Mouse (Mus musculus) stomach, postnatal 0 days (tissue): ENCODE results near the gene Dido1. TPM values are rescaled to one million over a fixed set of nuclear protein-coding genes. Genes with fewer than 3 reads are reported as not detected.

Source experiments
- ATAC-seq: fragments of 200-750 bp; cut with Nextera tagmentation; 2 replicates; pipeline ENCODE4 v1.8.0; 2017; ENCODE audit not compliant: low FRiP score, low TSS enrichment
- DNase-seq: peaks from one replicate; pipeline ENCODE4 v3.0.0-alpha.2; 2016; ENCODE audit warnings: low spot score
- H3K27ac ChIP-seq: fragments of 300-500 bp; sonication (generic); replicated peaks from 2 replicates; pipeline ENCODE4 v1.5.1; 2014; ENCODE audit warnings: mild to moderate bottlenecking, control low read depth
- H3K27me3 ChIP-seq: fragments of 300-500 bp; sonication (generic); 2 replicates; pipeline ENCODE4 v1.6.1; 2014; ENCODE audit warnings: low read length; ENCODE audit not compliant: control insufficient read depth, insufficient read depth
- H3K36me3 ChIP-seq: fragments of 300-500 bp; sonication (generic); 2 replicates; pipeline ENCODE4 v1.6.1; 2014; ENCODE audit warnings: low read length, mixed read lengths; ENCODE audit not compliant: control insufficient read depth, insufficient read depth
- H3K4me1 ChIP-seq: fragments of 300-500 bp; sonication (generic); replicated peaks from 2 replicates; pipeline ENCODE4 v1.6.1; 2014; ENCODE audit warnings: antibody characterized with exemption; ENCODE audit not compliant: control insufficient read depth, insufficient read depth
- H3K4me2 ChIP-seq: fragments of 300-500 bp; sonication (generic); replicated peaks from 2 replicates; pipeline ENCODE4 v1.6.1; 2014; ENCODE audit warnings: low read depth, mild to moderate bottlenecking, control low read depth, moderate library complexity
- H3K4me3 ChIP-seq: fragments of 300-500 bp; sonication (generic); 2 replicates; pipeline ENCODE4 v1.5.1; 2014; ENCODE audit warnings: low read depth, low read length, control low read depth
- H3K9ac ChIP-seq: fragments of 300-500 bp; sonication (generic); 2 replicates; pipeline ENCODE4 v1.6.1; 2014; ENCODE audit warnings: mild to moderate bottlenecking, low read length, control low read depth, mixed read lengths
- H3K9me3 ChIP-seq: fragments of 300-500 bp; sonication (generic); 2 replicates; pipeline ENCODE4 v1.6.1; 2016; ENCODE audit warnings: low read length; ENCODE audit not compliant: control insufficient read depth
- CTCF ChIP-seq: IDR thresholded peaks from 2 replicates; pipeline ENCODE4 v1.5.1; 2016; ENCODE audit warnings: antibody characterized with exemption, low read depth, mild to moderate bottlenecking, moderate library complexity
- EP300 ChIP-seq: optimal IDR thresholded peaks from 2 replicates; pipeline ENCODE3; 2016; ENCODE audit warnings: antibody characterized with exemption
- WGBS: fragments of 180-500 bp; shearing (Covaris S2); extraction: QIAGEN DNeasy Blood & Tissue Kit; methylation state at CpG from one replicate; pipeline ENCODE4 v1.1.7; 2014; 5-methylcytosine and 5-hydroxymethylcytosine counted together
- polyA plus RNA-seq: library from polyadenylated mRNA; unstranded; fragments of >200 nt; fragmentation: Nextera tagmentation; extraction: Ambion mirVana; gene quantifications from 2 replicates; pipeline ENCODE4 v1.2.1, GENCODE M21; 2015

Dido1 gene
- polyA plus RNA-seq, 1 experiment from 2014 or later: 9.7 TPM

GRCm38 (mm10) chr2:180712037-180712689 lies 2.4 kb upstream of the Dido1 start:
- Histone ChIP-seq H3K27ac (no peak overlapping the region), H3K4me3 (no peak overlapping the region), H3K27me3 (no peaks in the 10 kb centered on the region), H3K9me3 (no peaks in the 10 kb centered on the region), H3K4me1 (peaks cover 7% of the 10 kb centered on the region; the same call in 1 of the 2 replicates), H3K4me2 (no peak overlapping the region), H3K36me3 (peaks cover 6% of the 10 kb centered on the region), H3K9ac (no peak overlapping the region)
- ATAC-seq: no peak
- no peak for DNase-seq
- WGBS: 89% methylated on average over 5 of the region's 5 CpGs
- TF ChIP-seq EP300 (no peak), CTCF (no peak)

- Histone ChIP-seq H3K9me3 (no peaks in the 10 kb centered on the region), H3K9ac (peak overlapping the region; percentile 100), H3K4me2 (peak overlapping the region; percentile 68), H3K36me3 (peaks cover 6% of the 10 kb centered on the region), H3K27me3 (no peaks in the 10 kb centered on the region), H3K27ac (peak overlapping the region; percentile 98), H3K4me3 (peak overlapping the region; percentile 99), H3K4me1 (peaks cover 7% of the 10 kb centered on the region; the same call in 1 of the 2 replicates)
- TF ChIP-seq CTCF (no peak), EP300 (no peak)
- WGBS: 61% methylated on average over 4 of the region's 4 CpGs
- ATAC-seq (no peak), DNase-seq (no peak)
Observed at GRCm38 (mm10) chr2:180711527-180711926, 1.7 kb upstream of the Dido1 start.

DNA sequence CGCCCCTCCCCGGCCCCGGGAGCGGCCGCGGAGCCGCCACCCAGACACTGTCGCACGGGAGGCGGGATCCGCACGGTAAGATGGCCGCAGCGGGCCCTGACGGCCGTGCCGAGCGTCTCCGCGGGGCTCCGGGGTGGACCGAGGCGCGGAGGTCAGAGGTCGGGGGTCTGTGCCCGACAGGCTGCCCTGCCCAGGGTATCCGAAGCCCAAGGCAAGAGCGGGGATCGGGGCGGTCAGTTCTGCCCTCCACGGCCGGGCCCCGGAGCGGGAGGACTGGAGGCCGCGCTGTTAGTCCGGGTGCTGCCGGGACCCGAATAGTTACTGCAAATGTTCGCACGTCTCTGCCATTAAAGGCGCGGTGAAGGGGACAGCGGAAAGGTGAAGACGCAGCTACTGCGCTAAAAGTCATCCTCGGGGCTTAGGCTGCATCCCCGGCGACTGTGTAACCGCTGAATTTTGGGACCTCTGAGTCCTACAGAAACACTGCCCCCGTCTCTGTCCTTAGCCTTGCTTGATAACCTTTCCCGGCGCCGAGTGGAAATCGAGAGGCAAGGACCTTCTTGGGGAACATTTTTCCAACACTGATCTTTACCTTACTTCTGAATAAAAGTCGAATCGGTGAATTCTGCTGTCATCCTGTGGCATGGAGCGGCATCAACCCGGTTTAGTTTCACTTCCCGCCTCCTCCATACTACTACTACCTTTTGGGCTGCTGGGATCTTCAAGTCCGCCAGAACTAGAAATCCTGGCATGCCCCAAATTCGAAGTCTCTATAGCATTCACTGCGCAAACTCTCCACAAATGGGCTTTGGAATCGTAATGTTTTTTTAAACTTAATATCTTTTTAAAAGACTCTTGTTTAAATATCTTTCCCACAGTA lies 717 bp upstream of the Dido1 start:
- H3K4me3 ChIP-seq: peak overlapping the region; percentile 99
- no peaks in the 10 kb centered on the region for H3K27me3 ChIP-seq
- H3K9me3 ChIP-seq: no peaks in the 10 kb centered on the region
- ATAC-seq: no peak
- peak; percentile 10 for TF ChIP-seq EP300
- no peak for TF ChIP-seq CTCF
- DNase-seq: no peak
- H3K4me1 ChIP-seq: peaks cover 7% of the 10 kb centered on the region; the same call in 1 of the 2 replicates
- peak overlapping the region; percentile 98 for H3K27ac ChIP-seq
- H3K36me3 ChIP-seq: peaks cover 6% of the 10 kb centered on the region
- H3K4me2 ChIP-seq: peak overlapping the region; percentile 68
- WGBS: 1% methylated on average over 62 of the region's 64 CpGs
- H3K9ac ChIP-seq: peak overlapping the region; percentile 100

DNA sequence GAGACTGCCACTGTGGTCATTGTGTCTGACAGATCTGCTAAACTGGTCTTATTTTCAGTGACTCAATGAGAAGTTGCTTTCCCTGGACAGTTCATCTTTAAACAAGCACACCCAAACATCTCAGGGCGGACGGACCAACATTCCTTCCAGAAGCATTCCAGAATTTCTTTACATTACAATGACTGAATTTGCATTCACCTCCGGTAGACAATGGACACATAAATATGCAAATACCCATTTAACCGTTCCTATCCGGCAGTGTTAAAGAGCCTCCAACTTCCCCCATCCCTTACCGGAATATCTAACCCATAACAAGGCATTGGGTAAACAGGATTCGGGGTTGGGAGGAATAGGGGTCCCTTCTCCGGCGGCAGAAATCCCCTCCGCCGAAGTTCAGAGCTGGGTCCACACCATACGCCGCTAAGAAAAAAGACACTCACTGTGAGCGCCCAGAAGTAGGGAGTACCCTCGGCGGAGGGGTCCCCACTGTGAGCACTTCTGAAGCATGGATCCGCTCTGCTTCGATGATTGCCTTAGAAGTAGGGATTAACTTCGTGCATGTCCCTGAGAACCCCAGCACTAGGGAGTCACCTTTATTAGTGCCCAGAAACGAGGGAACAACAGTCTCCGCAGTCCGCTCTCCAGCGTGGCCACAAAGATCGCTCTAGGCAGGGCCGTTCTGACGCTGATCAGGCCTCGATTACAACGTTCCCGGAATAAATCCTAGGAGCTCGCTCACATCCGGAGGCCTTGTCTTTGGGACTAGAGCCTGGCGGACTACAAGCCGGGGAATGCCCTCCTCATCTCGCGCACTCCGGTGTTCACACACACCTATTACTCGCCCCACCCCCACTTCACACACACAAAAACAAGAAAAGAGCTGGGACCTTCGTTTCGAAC lies 526 bp downstream of the Dido1 start:
- ATAC-seq: peak; percentile 66
- DNase-seq: no peak
- Histone ChIP-seq H3K4me3 (peak overlapping the region; percentile 99), H3K9me3 (no peaks in the 10 kb centered on the region), H3K4me2 (peak overlapping the region; percentile 82), H3K36me3 (peaks cover 2% of the 10 kb centered on the region), H3K27me3 (no peaks in the 10 kb centered on the region), H3K9ac (peak overlapping the region; percentile 91), H3K4me1 (peaks cover 7% of the 10 kb centered on the region; the same call in 1 of the 2 replicates), H3K27ac (peak overlapping the region; percentile 94)
- TF ChIP-seq EP300 (no peak), CTCF (no peak)
- WGBS: 2% methylated on average over 37 of the region's 39 CpGs

DNA sequence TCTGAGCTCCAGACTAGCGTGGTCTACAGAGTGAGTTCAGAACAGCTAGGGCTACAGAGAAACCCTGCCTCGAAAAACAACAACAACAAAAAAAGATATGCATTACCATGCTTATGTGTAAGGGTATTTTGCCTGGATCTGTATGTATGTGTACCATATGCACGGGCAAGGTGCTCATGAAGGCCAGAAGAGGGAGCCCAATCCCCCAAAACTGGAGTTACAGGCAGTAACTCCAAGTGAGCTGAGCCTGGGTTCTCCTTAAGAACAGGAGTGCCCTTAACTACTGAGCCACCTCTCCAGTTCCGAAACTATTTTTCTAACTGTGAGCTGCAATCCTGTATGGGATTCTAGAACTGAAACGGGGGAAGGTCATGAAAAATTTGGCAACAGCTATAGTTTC lies 3.8 kb downstream of the Dido1 start:
- ATAC-seq (no peak), DNase-seq (no peak)
- Histone ChIP-seq H3K4me3 (no peak overlapping the region), H3K9ac (no peak overlapping the region), H3K27me3 (no peaks in the 10 kb centered on the region), H3K27ac (no peak overlapping the region), H3K36me3 (no peaks in the 10 kb centered on the region), H3K4me1 (peaks cover under 1% of the 10 kb centered on the region; the same call in 1 of the 2 replicates), H3K4me2 (no peak overlapping the region), H3K9me3 (no peaks in the 10 kb centered on the region)
- WGBS: 88% methylated on average over 5 of the region's 5 CpGs
- TF ChIP-seq CTCF (no peak; the same call in 1 of the 2 replicates), EP300 (no peak)
